Mouse (Mus musculus) erythroid progenitor cell, adult 5-6 weeks (primary cell): Measurements from ENCODE around the gene Gimap7. TPM values are rescaled to one million over a fixed set of nuclear protein-coding genes. Genes with fewer than 3 reads are reported as not detected.

Experiments used
- ATAC-seq: replicated peaks from 2 replicates; pipeline ENCODE4 v1.8.0; 2016; ENCODE audit warnings: moderate number of reproducible peaks, mild to moderate bottlenecking, moderate TSS enrichment, inconsistent platforms; ENCODE audit not compliant: poor library complexity, low FRiP score, severe bottlenecking
- total RNA-seq, 2 experiments: library from RNA; stranded (forward) in 1 of 2; stranded (reverse) in 1 of 2; fragments of 150-400 nt in 1 of 2; fragments of 186-747, 209-891 nt in 1 of 2; gene quantifications; 2 replicates each; pipeline versions ENCODE4 v1.2.3 to v1.2.4; 2015 to 2017; ENCODE audit warnings: low replicate concordance in 2 of 2

Gene Gimap7
- total RNA-seq, 2 experiments from 2014 or later = 10.5 TPM; not detected in 1

DNA sequence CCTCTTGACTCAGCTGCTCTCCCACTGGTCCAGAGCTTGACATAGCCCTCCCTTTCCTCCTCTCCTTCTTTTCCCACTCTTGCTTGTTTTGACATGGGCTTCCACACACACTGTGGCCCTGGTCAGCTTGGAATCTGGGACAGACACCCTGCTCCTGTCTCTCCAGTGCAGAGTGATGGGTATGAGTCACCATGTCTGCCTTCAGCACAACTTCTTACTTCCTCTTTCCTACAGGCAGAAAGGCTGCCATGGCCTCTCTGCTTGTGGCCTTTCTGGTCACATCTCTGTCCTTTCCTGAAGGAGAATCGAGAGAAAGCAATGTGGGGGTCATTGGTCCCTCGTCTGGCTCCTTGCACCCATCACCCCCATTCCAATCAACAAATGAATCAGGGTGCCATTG lies 31.3 kb upstream of the Gimap7 start:
- ATAC-seq = no peak

DNA sequence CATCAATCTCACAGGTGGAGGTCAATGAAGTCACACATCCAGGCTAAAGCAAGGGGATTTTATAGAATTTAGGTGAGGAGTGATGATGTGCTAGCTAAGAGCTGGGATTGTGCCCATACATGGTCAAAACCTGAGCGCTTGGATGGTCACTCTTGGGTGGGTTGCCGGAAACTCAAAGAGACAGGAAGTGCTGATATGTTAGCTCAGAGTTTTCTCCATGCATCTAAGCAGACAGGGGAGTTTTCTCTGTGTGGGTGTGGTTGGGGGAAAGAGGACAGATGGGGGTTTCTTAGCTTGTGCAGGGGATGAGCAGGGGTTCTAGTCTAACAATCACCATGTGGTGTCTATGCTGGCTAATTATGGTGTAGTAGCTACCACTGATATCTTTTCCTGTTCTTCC lies 29.1 kb upstream of the Gimap7 start:
- ATAC-seq = no peak

DNA sequence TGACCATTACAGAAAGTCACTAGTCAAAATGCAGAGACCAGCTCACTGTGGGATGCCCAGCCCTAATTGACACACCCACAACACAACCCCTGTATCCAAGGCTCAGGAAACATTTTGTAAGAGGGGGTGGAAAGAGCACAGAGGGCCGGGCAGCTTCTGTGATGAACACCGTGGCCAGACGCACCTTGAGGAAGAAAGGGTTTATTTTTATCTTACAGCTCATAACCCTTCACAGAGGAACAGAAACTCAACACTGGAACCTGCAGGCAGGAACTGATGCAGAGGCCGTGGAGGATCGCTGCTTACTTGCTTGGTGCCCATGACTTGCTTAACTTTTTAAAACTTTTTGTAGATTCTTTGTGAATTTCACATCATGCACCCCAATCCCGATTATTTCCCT lies 25.5 kb upstream of the Gimap7 start:
- no peak for ATAC-seq

GRCm38 (mm10) chr6:48696830-48697554 lies 21.4 kb upstream of the Gimap7 start:
- ATAC-seq = no peak

DNA sequence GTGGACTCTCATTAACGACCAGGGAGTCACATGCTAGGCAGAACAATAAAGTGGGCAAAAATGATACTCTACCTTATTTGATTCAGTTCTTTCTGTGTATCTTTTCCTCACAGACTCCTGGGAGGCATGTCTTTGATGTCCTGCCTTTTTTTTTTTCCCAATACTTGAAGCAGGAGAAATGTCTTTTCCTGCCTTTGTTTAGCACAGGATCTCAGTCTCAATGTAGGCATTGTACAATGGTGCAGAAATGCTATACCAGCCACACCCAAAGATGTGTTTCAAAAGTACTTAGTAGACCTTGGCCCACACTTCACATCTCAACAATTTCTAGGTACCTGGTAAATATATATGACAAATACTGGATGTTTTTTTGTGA lies 20.9 kb upstream of the Gimap7 start:
- no peak for ATAC-seq

GRCm38 (mm10) chr6:48698066-48698856 lies 20.2 kb upstream of the Gimap7 start:
- no peak for ATAC-seq

- no peak for ATAC-seq
Observed at GRCm38 (mm10) chr6:48698888-48699287, 19.5 kb upstream of the Gimap7 start.

- ATAC-seq = no peak
Observed at GRCm38 (mm10) chr6:48700251-48701075, 18.0 kb upstream of the Gimap7 start.

DNA sequence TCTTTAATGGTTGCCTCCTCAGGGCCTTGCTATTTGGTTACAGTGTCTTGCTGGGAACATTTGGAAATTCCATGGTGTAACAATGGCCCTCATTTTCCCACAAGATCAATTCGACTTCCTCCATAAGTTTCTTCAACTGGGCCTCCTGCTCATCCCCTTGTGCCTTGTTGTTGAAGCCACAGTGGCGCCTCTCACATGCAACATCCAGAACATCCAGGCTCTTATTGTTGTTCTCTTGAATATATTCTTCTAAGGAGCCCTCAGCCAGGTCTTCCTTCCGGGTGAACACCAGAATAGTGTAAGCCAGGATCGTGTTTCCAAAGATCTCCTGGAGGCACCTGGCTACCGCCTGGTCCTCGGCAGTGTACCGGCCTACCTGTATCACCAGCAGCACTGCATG lies 16.3 kb upstream of the Gimap7 start:
- ATAC-seq = no peak

DNA sequence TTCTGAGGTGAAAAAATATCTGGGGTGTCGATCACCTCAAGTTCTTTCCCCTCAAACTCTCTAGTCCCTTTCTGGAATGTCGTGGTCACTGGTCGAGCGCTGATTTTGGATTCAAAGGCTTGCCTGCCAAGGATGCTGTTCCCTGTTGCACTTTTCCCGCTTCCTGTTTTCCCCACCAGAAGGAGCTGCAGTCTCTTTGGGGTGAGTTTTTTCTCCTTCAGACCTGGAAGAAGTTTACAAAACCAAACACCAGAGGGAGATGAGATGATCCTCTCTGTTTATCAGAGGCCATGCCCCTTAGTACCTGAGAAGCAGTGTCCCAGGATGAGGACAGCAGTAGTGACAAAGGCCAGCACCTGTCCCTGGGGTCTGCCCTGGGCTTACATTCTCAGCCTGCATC lies 15.8 kb upstream of the Gimap7 start:
- ATAC-seq = no peak

DNA sequence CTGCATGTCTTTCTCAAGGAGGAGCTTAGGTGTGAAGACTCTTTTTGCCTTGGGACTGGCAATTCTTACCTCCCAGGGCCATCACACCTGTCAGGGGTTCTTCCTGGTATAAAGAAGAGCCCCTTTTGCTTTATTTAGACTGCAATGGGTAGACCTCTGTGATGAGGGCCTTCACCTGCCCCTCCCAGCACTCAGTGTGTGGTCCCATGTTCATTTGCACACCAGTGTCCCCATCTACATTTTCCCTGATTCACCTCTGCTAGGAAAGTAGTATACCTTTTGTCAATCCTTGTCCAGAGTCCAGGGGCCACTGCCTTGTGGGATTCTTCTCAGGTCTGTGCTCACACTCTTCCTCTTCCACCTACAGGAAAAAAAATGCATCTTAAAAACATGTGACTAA lies 14.3 kb upstream of the Gimap7 start:
- no peak for ATAC-seq

GRCm38 (mm10) chr6:48706130-48706529 lies 12.3 kb upstream of the Gimap7 start:
- no peak for ATAC-seq

GRCm38 (mm10) chr6:48720326-48720725 lies 1.9 kb downstream of the Gimap7 start:
- no peak for ATAC-seq

- ATAC-seq = no peak
Observed at GRCm38 (mm10) chr6:48723468-48723867, 5.0 kb downstream of the Gimap7 start.

- no peak for ATAC-seq
Observed at GRCm38 (mm10) chr6:48725476-48725875, 7.1 kb downstream of the Gimap7 start.

- no peak for ATAC-seq
Observed at GRCm38 (mm10) chr6:48727761-48728160, 9.3 kb downstream of the Gimap7 start.

- ATAC-seq = no peak
Observed at GRCm38 (mm10) chr6:48732864-48733304, 14.5 kb downstream of the Gimap7 start.

DNA sequence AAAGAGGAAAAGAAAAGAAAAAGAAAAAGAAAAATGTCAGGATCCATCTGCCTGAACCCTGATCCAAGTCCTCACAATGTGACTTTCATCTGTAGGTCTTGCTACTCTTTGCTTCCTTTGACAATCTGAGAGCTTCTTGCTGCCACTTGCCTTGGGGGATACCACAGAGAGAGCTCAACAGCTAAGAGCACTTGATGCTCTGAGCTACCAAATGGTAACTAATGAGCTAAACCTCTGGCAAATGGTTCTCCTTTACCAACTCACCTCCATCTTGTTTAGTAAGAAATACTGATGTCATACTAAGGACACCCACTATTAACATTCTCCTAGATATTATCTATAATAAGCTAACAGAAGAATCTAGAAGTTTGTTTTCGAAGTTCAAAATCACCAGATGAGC lies 15.2 kb downstream of the Gimap7 start:
- ATAC-seq = no peak

- no peak for ATAC-seq
Observed at GRCm38 (mm10) chr6:48737053-48737452, 18.6 kb downstream of the Gimap7 start.

- no peak for ATAC-seq
Observed at GRCm38 (mm10) chr6:48737688-48738087, 19.3 kb downstream of the Gimap7 start.
